Mouse (Mus musculus): ENCODE measurements around the gene Cyp19a1.
A peak's percentile ranks its signal among the peaks of the same experiment; 100 is the strongest.

Cyp19a1 gene

GRCm38 (mm10) chr9:54168425-54168824 lies 99.5 kb downstream of the Cyp19a1 start:
- no peak for DNase-seq

- peak; percentile 48 for DNase-seq
Measured at GRCm38 (mm10) chr9:54163117-54163516, 104.8 kb downstream of the Cyp19a1 start.

GRCm38 (mm10) chr9:54153679-54154078 lies 114.2 kb downstream of the Cyp19a1 start:
- no peak for DNase-seq

GRCm38 (mm10) chr9:54139191-54139590 lies 128.7 kb downstream of the Cyp19a1 start:
- DNase-seq, result no peak
